Mouse (Mus musculus) heart, embryonic 13.5 days (tissue): ENCODE measurements around the gene Sipa1l2. TPM values are rescaled to one million over a fixed set of nuclear protein-coding genes. Genes with fewer than 3 reads are reported as not detected.

ENCODE experiments used
- ATAC-seq: fragments of 200-750 bp; cut with Nextera tagmentation; 2 replicates; pipeline ENCODE4 v1.8.0; 2017; ENCODE audit warnings: moderate TSS enrichment; ENCODE audit not compliant: insufficient number of reproducible peaks, low FRiP score, low TSS enrichment; ENCODE audit errors: extremely low read depth
- H3K27ac ChIP-seq: fragments of 300-500 bp; sonication (generic); replicated peaks from 2 replicates; pipeline ENCODE4 v1.5.1; 2015; ENCODE audit warnings: moderate library complexity, mild to moderate bottlenecking, inconsistent platforms
- H3K27me3 ChIP-seq: fragments of 300-500 bp; sonication (generic); replicated peaks from 2 replicates; pipeline ENCODE4 v1.6.1; 2015; ENCODE audit warnings: mild to moderate bottlenecking, inconsistent platforms
- H3K36me3 ChIP-seq: fragments of 300-500 bp; sonication (generic); 2 replicates; pipeline ENCODE4 v1.6.1; 2015; ENCODE audit warnings: mild to moderate bottlenecking, inconsistent platforms
- H3K4me1 ChIP-seq: fragments of 300-500 bp; sonication (generic); 2 replicates; pipeline ENCODE4 v1.6.1; 2015; ENCODE audit warnings: inconsistent platforms
- H3K4me2 ChIP-seq: fragments of 300-500 bp; sonication (generic); 2 replicates; pipeline ENCODE4 v1.6.1; 2015; ENCODE audit warnings: inconsistent platforms, mild to moderate bottlenecking, moderate library complexity
- H3K4me3 ChIP-seq: fragments of 300-500 bp; sonication (generic); 2 replicates; pipeline ENCODE4 v1.5.1; 2015; ENCODE audit warnings: moderate library complexity, mild to moderate bottlenecking, inconsistent platforms
- H3K9ac ChIP-seq: fragments of 300-500 bp; sonication (generic); 2 replicates; pipeline ENCODE4 v1.6.1; 2015; ENCODE audit warnings: inconsistent platforms, mild to moderate bottlenecking, moderate library complexity
- H3K9me3 ChIP-seq: fragments of 300-500 bp; sonication (generic); 2 replicates; pipeline ENCODE4 v1.6.1; 2016; ENCODE audit warnings: inconsistent platforms
- WGBS: fragments of 180-500 bp; shearing (Covaris S2); methylation state at CpG from one replicate; pipeline ENCODE4 v1.1.7; 2015; ENCODE audit warnings: mixed read lengths; 5-methylcytosine and 5-hydroxymethylcytosine counted together
- polyA plus RNA-seq: library from polyadenylated mRNA; unstranded; fragments of >200 nt; fragmentation: Nextera tagmentation; extraction: Ambion mirVana; gene quantifications from 2 replicates; pipeline ENCODE4 v1.2.1, GENCODE M21; 2015

Sipa1l2 gene
- polyA plus RNA-seq, 1 experiment from 2014 or later, result 19.7 TPM

GRCm38 (mm10) chr8:125572246-125572645 lies 2.6 kb upstream of the Sipa1l2 start:
- WGBS, result 85% methylated on average over 4 of the region's 4 CpGs
- no peaks in the 10 kb centered on the region for H3K27me3 ChIP-seq
- peaks cover 21% of the 10 kb centered on the region for H3K4me1 ChIP-seq
- H3K9me3 ChIP-seq, result no peaks in the 10 kb centered on the region
- no peak overlapping the region for H3K4me2 ChIP-seq
- no peak overlapping the region for H3K4me3 ChIP-seq
- no peak overlapping the region for H3K27ac ChIP-seq
- H3K9ac ChIP-seq, result no peak overlapping the region
- H3K36me3 ChIP-seq, result no peaks in the 10 kb centered on the region
- no peak for ATAC-seq

- Histone ChIP-seq H3K4me1 (peaks cover 34% of the 10 kb centered on the region), H3K4me2 (peak overlapping the region; percentile 96), H3K27me3 (no peaks in the 10 kb centered on the region), H3K36me3 (no peaks in the 10 kb centered on the region), H3K4me3 (peak overlapping the region; percentile 88), H3K27ac (no peak overlapping the region), H3K9me3 (no peaks in the 10 kb centered on the region), H3K9ac (peak overlapping the region; percentile 84; the same call in 1 of the 2 replicates)
- ATAC-seq, result no peak
- WGBS, result 66% methylated on average over 12 of the region's 12 CpGs
Measured at GRCm38 (mm10) chr8:125570835-125571465, 1.3 kb upstream of the Sipa1l2 start.

DNA sequence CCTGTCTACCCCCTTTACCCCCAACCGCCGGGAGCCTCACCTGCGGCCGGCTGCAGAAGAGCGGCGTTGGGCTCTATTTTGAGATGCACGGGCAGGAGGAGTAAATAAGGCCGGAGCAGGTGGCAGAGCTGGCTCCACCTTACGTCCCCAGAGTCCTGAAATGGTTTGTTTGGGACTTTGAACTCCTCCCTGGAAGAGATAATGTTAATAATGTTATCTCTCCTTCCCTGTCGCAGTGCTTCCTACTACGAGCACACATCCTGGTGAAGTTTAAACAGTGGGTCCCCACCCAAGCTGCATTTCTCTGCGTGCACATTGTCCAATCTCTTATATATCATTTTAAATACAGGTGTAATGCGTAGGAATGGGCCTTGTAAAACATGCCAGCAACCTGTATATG lies 781 bp upstream of the Sipa1l2 start:
- ATAC-seq, result no peak
- H3K4me3 ChIP-seq, result peak overlapping the region; percentile 88
- H3K27me3 ChIP-seq, result no peaks in the 10 kb centered on the region
- WGBS, result 8% methylated on average over 13 of the region's 13 CpGs
- H3K4me1 ChIP-seq, result peaks cover 38% of the 10 kb centered on the region
- H3K27ac ChIP-seq, result peak overlapping the region; percentile 82
- no peaks in the 10 kb centered on the region for H3K36me3 ChIP-seq
- H3K9ac ChIP-seq, result peak overlapping the region; percentile 84
- peak overlapping the region; percentile 96 for H3K4me2 ChIP-seq
- no peaks in the 10 kb centered on the region for H3K9me3 ChIP-seq

DNA sequence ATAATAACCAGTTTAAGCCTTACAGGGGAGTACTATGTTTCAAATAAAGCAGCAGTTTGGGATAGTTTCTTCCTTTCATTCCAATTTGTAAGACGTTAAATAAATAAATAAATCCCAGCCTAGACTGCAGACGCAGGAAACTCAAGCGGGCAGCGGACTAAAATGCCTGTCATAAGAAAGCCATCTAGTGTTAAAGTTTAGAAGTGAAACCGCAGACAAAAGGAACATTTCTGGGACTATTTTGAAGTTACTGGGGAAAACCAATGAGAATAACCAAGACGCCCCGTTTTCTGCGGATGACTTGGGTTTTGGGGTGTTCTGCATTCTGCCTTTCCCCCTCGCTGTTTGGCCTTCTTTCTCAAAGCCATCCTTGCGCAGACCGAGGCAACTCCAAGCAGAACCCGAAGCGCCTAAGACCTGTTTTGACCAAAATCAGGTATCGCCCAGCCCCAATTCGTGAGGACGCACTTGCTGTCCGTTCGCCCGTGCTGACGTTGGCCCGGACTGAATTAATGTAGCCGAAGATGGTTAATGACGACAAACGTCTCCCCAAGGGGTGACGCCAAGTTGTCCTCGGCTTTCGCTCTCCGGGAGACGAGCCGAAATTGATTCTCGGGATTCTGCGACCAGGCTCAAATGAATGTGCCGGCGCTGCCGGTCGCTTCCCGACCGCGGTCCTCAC lies 616 bp downstream of the Sipa1l2 start:
- under 1% methylated on average over 39 of the region's 39 CpGs for WGBS
- Histone ChIP-seq H3K4me1 (peaks cover 52% of the 10 kb centered on the region), H3K36me3 (no peaks in the 10 kb centered on the region), H3K9ac (peak overlapping the region; percentile 95), H3K4me3 (peak overlapping the region; percentile 88), H3K9me3 (no peaks in the 10 kb centered on the region), H3K4me2 (peak overlapping the region; percentile 96), H3K27ac (peak overlapping the region; percentile 78), H3K27me3 (no peaks in the 10 kb centered on the region)
- ATAC-seq, result no peak

DNA sequence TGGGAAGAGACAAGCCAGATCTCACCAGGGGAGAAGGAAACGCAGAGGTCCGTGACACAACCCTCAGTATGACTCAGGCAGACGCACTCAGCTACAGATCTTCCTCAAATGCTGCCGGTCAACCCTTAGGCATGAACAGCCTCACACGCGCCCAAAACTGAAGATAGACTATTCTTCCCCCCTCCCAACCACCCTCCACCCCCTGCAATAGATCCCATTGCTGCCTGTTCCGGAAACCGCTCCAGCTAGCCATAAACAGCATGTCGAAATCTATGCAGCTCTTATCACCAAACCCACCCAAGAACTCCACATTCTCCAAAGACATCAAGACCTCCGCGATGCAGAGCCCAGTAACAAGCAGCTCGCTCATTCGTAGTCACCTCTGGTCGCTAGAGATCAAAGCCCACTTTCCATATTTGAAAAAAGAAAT lies 1.2 kb downstream of the Sipa1l2 start:
- Histone ChIP-seq H3K4me3 (peak overlapping the region; percentile 88), H3K9ac (peak overlapping the region; percentile 95), H3K36me3 (no peaks in the 10 kb centered on the region), H3K4me2 (peak overlapping the region; percentile 96), H3K9me3 (no peaks in the 10 kb centered on the region), H3K27me3 (no peaks in the 10 kb centered on the region), H3K4me1 (peaks cover 58% of the 10 kb centered on the region), H3K27ac (peak overlapping the region; percentile 78)
- WGBS, result under 1% methylated on average over 14 of the region's 14 CpGs
- ATAC-seq, result no peak

- peak overlapping the region; percentile 96 for H3K4me2 ChIP-seq
- no peaks in the 10 kb centered on the region for H3K9me3 ChIP-seq
- peak overlapping the region; percentile 88 for H3K4me3 ChIP-seq
- WGBS, result 52% methylated on average over 7 of the region's 7 CpGs
- H3K27me3 ChIP-seq, result no peaks in the 10 kb centered on the region
- no peaks in the 10 kb centered on the region for H3K36me3 ChIP-seq
- no peak overlapping the region for H3K27ac ChIP-seq
- no peak for ATAC-seq
- peak overlapping the region; percentile 95 for H3K9ac ChIP-seq
- H3K4me1 ChIP-seq, result peaks cover 67% of the 10 kb centered on the region
Measured at GRCm38 (mm10) chr8:125567569-125567968, 2.0 kb downstream of the Sipa1l2 start.

GRCm38 (mm10) chr8:125562878-125563277 lies 6.7 kb downstream of the Sipa1l2 start:
- Histone ChIP-seq H3K9me3 (no peaks in the 10 kb centered on the region), H3K4me3 (no peak overlapping the region), H3K36me3 (no peaks in the 10 kb centered on the region), H3K27ac (no peak overlapping the region), H3K27me3 (no peaks in the 10 kb centered on the region), H3K9ac (peak overlapping the region; percentile 35; the same call in 1 of the 2 replicates), H3K4me1 (peaks cover 98% of the 10 kb centered on the region), H3K4me2 (no peak overlapping the region)
- ATAC-seq, result no peak
- 78% methylated on average over 8 of the region's 8 CpGs for WGBS

- Histone ChIP-seq H3K4me2 (no peak overlapping the region), H3K4me1 (peaks cover 98% of the 10 kb centered on the region), H3K36me3 (no peaks in the 10 kb centered on the region), H3K27ac (peak overlapping the region; percentile 48), H3K9me3 (no peaks in the 10 kb centered on the region), H3K27me3 (no peaks in the 10 kb centered on the region), H3K4me3 (no peak overlapping the region), H3K9ac (peak overlapping the region; percentile 53)
- no peak for ATAC-seq
- 54% methylated on average over 11 of the region's 11 CpGs for WGBS
Measured at GRCm38 (mm10) chr8:125560825-125561490, 8.7 kb downstream of the Sipa1l2 start.

GRCm38 (mm10) chr8:125559066-125559653 lies 10.4 kb downstream of the Sipa1l2 start:
- 37% methylated on average over 5 of the region's 5 CpGs for WGBS
- Histone ChIP-seq H3K4me1 (peaks cover 100% of the 10 kb centered on the region), H3K9ac (peak overlapping the region; percentile 78), H3K9me3 (no peaks in the 10 kb centered on the region), H3K27ac (peak overlapping the region; percentile 98), H3K4me2 (peak overlapping the region; percentile 67), H3K4me3 (peak overlapping the region; percentile 23), H3K27me3 (no peaks in the 10 kb centered on the region), H3K36me3 (peaks cover 4% of the 10 kb centered on the region; the same call in 1 of the 2 replicates)
- no peak for ATAC-seq

GRCm38 (mm10) chr8:125558109-125559065 lies 11.2 kb downstream of the Sipa1l2 start:
- Histone ChIP-seq H3K4me2 (peak overlapping the region; percentile 67), H3K4me3 (peak overlapping the region; percentile 23), H3K27me3 (no peaks in the 10 kb centered on the region), H3K36me3 (peaks cover 4% of the 10 kb centered on the region; the same call in 1 of the 2 replicates), H3K9me3 (no peaks in the 10 kb centered on the region), H3K4me1 (peaks cover 100% of the 10 kb centered on the region), H3K9ac (peak overlapping the region; percentile 78), H3K27ac (peak overlapping the region; percentile 98)
- peak; percentile 28; the same call in 1 of the 2 replicates for ATAC-seq
- 17% methylated on average over 21 of the region's 23 CpGs for WGBS
